Mouse (Mus musculus) heart, embryonic 12.5 days (tissue): Measurements from ENCODE around the gene Ptprs. TPM values are rescaled to one million over a fixed set of nuclear protein-coding genes. Genes with fewer than 3 reads are reported as not detected.
A peak's percentile ranks its signal among the peaks of the same experiment; 100 is the strongest.

ENCODE experiments used
- ATAC-seq: fragments of 200-750 bp; cut with Nextera tagmentation; 2 replicates; pipeline ENCODE4 v1.8.0; 2017; ENCODE audit warnings: moderate TSS enrichment, moderate library complexity; ENCODE audit not compliant: insufficient number of reproducible peaks, low FRiP score
- H3K27ac ChIP-seq: fragments of 300-500 bp; sonication (generic); 2 replicates; pipeline ENCODE4 v1.5.1; 2016; ENCODE audit warnings: mild to moderate bottlenecking, moderate library complexity; ENCODE audit not compliant: poor library complexity, severe bottlenecking
- H3K27me3 ChIP-seq: fragments of 300-500 bp; sonication (generic); replicated peaks from 2 replicates; pipeline ENCODE4 v1.6.1; 2016; ENCODE audit warnings: mild to moderate bottlenecking, moderate library complexity
- H3K36me3 ChIP-seq: fragments of 300-500 bp; sonication (generic); 2 replicates; pipeline ENCODE4 v1.6.1; 2016; ENCODE audit warnings: mild to moderate bottlenecking, moderate library complexity
- H3K4me1 ChIP-seq: fragments of 300-500 bp; sonication (generic); replicated peaks from 2 replicates; pipeline ENCODE4 v1.6.1; 2016; ENCODE audit warnings: mild to moderate bottlenecking
- H3K4me2 ChIP-seq: fragments of 300-500 bp; sonication (generic); 2 replicates; pipeline ENCODE4 v1.6.1; 2016; ENCODE audit warnings: mild to moderate bottlenecking, moderate library complexity
- H3K4me3 ChIP-seq: fragments of 300-500 bp; sonication (generic); 2 replicates; pipeline ENCODE4 v1.5.1; 2016; ENCODE audit warnings: mild to moderate bottlenecking
- H3K9ac ChIP-seq: fragments of 300-500 bp; sonication (generic); 2 replicates; pipeline ENCODE4 v1.6.1; 2016; ENCODE audit warnings: mild to moderate bottlenecking, moderate library complexity
- H3K9me3 ChIP-seq: fragments of 300-500 bp; sonication (generic); replicated peaks from 2 replicates; pipeline ENCODE4 v1.6.1; 2016; ENCODE audit warnings: mild to moderate bottlenecking, moderate library complexity
- whole genome bisulfite sequencing: fragments of 180-500 bp; shearing (Covaris S2); methylation state at CpG from one replicate; pipeline ENCODE4 v1.1.7; 2016; 5-methylcytosine and 5-hydroxymethylcytosine counted together
- polyA plus RNA-seq: library from polyadenylated mRNA; unstranded; fragments of >200 nt; fragmentation: Nextera tagmentation; extraction: Ambion mirVana; gene quantifications from 2 replicates; pipeline ENCODE4 v1.2.1, GENCODE M21; 2016

The Ptprs gene
- polyA plus RNA-seq, 1 experiment from 2014 or later, result 90.2 TPM

- H3K4me1 ChIP-seq, result peaks cover 59% of the 10 kb centered on the region
- ATAC-seq, result no peak
- 87% methylated on average over 9 of the region's 9 CpGs for WGBS
- H3K9ac ChIP-seq, result 0 out of 2 replicates have a peak overlapping the region, but pooled peaks have one; percentile 47
- peak overlapping the region; percentile 79; the same call in 1 of the 2 replicates for H3K4me2 ChIP-seq
- H3K27ac ChIP-seq, result peak overlapping the region; percentile 65
- H3K27me3 ChIP-seq, result peaks cover 15% of the 10 kb centered on the region
- H3K9me3 ChIP-seq, result 0 out of 2 replicates have a peak, but pooled peaks cover 3% of the 10 kb centered on the region
- H3K36me3 ChIP-seq, result peaks cover 4% of the 10 kb centered on the region; the same call in 1 of the 2 replicates
- H3K4me3 ChIP-seq, result no peak overlapping the region
These were observed 7.9 kb downstream of the Ptprs start for GRCm38 (mm10) chr17:56468380-56468779.

GRCm38 (mm10) chr17:56467456-56467884 is 8.8 kb downstream of the Ptprs start:
- WGBS, result 77% methylated on average over 7 of the region's 7 CpGs
- no peak overlapping the region for H3K4me3 ChIP-seq
- H3K9me3 ChIP-seq, result 0 out of 2 replicates have a peak, but pooled peaks cover 3% of the 10 kb centered on the region
- no peak overlapping the region for H3K27ac ChIP-seq
- 0 out of 2 replicates have a peak overlapping the region, but pooled peaks have one; percentile 0 for H3K4me2 ChIP-seq
- peaks cover 4% of the 10 kb centered on the region; the same call in 1 of the 2 replicates for H3K36me3 ChIP-seq
- H3K27me3 ChIP-seq, result peaks cover 7% of the 10 kb centered on the region
- H3K9ac ChIP-seq, result peak overlapping the region; percentile 47
- no peak for ATAC-seq
- peaks cover 57% of the 10 kb centered on the region for H3K4me1 ChIP-seq

- peaks cover 4% of the 10 kb centered on the region; the same call in 1 of the 2 replicates for H3K36me3 ChIP-seq
- 78% methylated on average over 6 of the region's 6 CpGs for WGBS
- H3K27me3 ChIP-seq, result peaks cover 3% of the 10 kb centered on the region; the same call in 1 of the 2 replicates
- no peak overlapping the region for H3K4me2 ChIP-seq
- ATAC-seq, result no peak
- peaks cover 52% of the 10 kb centered on the region for H3K4me1 ChIP-seq
- 0 out of 2 replicates have a peak, but pooled peaks cover 3% of the 10 kb centered on the region for H3K9me3 ChIP-seq
- peak overlapping the region; percentile 10; the same call in 1 of the 2 replicates for H3K9ac ChIP-seq
- H3K4me3 ChIP-seq, result no peak overlapping the region
- no peak overlapping the region for H3K27ac ChIP-seq
These were observed 9.5 kb downstream of the Ptprs start for GRCm38 (mm10) chr17:56466747-56467146.

GRCm38 (mm10) chr17:56464817-56465216 is 11.5 kb downstream of the Ptprs start:
- H3K4me2 ChIP-seq, result no peak overlapping the region
- no peaks in the 10 kb centered on the region for H3K27me3 ChIP-seq
- H3K4me1 ChIP-seq, result peaks cover 54% of the 10 kb centered on the region
- H3K27ac ChIP-seq, result no peak overlapping the region
- H3K9me3 ChIP-seq, result 0 out of 2 replicates have a peak, but pooled peaks cover 3% of the 10 kb centered on the region
- no peak for ATAC-seq
- no peak overlapping the region for H3K4me3 ChIP-seq
- H3K36me3 ChIP-seq, result peaks cover 4% of the 10 kb centered on the region; the same call in 1 of the 2 replicates
- H3K9ac ChIP-seq, result no peak overlapping the region
- 86% methylated on average over 7 of the region's 7 CpGs for WGBS

- Histone ChIP-seq H3K27me3 (no peaks in the 10 kb centered on the region), H3K4me1 (peaks cover 54% of the 10 kb centered on the region), H3K36me3 (peaks cover 4% of the 10 kb centered on the region; the same call in 1 of the 2 replicates), H3K9ac (no peak overlapping the region), H3K4me3 (no peak overlapping the region), H3K4me2 (no peak overlapping the region), H3K9me3 (0 out of 2 replicates have a peak, but pooled peaks cover 3% of the 10 kb centered on the region), H3K27ac (no peak overlapping the region)
- no peak for ATAC-seq
- 88% methylated on average over 2 of the region's 2 CpGs for WGBS
These were observed 11.9 kb downstream of the Ptprs start for GRCm38 (mm10) chr17:56464345-56464744.

GRCm38 (mm10) chr17:56463500-56463899 is 12.8 kb downstream of the Ptprs start:
- H3K4me1 ChIP-seq, result peaks cover 53% of the 10 kb centered on the region
- H3K4me3 ChIP-seq, result no peak overlapping the region; the same call in 1 of the 2 replicates
- no peak for ATAC-seq
- peak overlapping the region; percentile 77; the same call in 1 of the 2 replicates for H3K27ac ChIP-seq
- no peak overlapping the region for H3K4me2 ChIP-seq
- H3K9ac ChIP-seq, result peak overlapping the region; percentile 62; the same call in 1 of the 2 replicates
- WGBS, result 39% methylated on average over 1 of the region's 1 CpGs
- peaks cover 1% of the 10 kb centered on the region; the same call in 1 of the 2 replicates for H3K36me3 ChIP-seq
- H3K27me3 ChIP-seq, result no peaks in the 10 kb centered on the region
- H3K9me3 ChIP-seq, result 0 out of 2 replicates have a peak, but pooled peaks cover 3% of the 10 kb centered on the region

GRCm38 (mm10) chr17:56462835-56463455 is 13.3 kb downstream of the Ptprs start:
- 4% methylated on average over 17 of the region's 17 CpGs for WGBS
- H3K4me2 ChIP-seq, result peak overlapping the region; percentile 93
- no peak for ATAC-seq
- peak overlapping the region; percentile 77 for H3K27ac ChIP-seq
- no peaks in the 10 kb centered on the region for H3K9me3 ChIP-seq
- H3K9ac ChIP-seq, result peak overlapping the region; percentile 62
- H3K36me3 ChIP-seq, result peaks cover 3% of the 10 kb centered on the region
- H3K27me3 ChIP-seq, result no peaks in the 10 kb centered on the region
- peak overlapping the region; percentile 71 for H3K4me3 ChIP-seq
- peaks cover 48% of the 10 kb centered on the region for H3K4me1 ChIP-seq

GRCm38 (mm10) chr17:56461771-56462743 is 14.2 kb downstream of the Ptprs start:
- H3K9me3 ChIP-seq, result no peaks in the 10 kb centered on the region
- peak; percentile 91 for ATAC-seq
- H3K4me3 ChIP-seq, result peak overlapping the region; percentile 71
- H3K9ac ChIP-seq, result peak overlapping the region; percentile 86
- no peaks in the 10 kb centered on the region for H3K27me3 ChIP-seq
- H3K36me3 ChIP-seq, result peaks cover 9% of the 10 kb centered on the region
- peak overlapping the region; percentile 93 for H3K4me2 ChIP-seq
- 0% methylated on average over 76 of the region's 77 CpGs for WGBS
- H3K4me1 ChIP-seq, result peaks cover 42% of the 10 kb centered on the region
- H3K27ac ChIP-seq, result peak overlapping the region; percentile 92

GRCm38 (mm10) chr17:56460876-56461275 is 15.4 kb downstream of the Ptprs start:
- Histone ChIP-seq H3K4me1 (peaks cover 42% of the 10 kb centered on the region), H3K27ac (peak overlapping the region; percentile 92; the same call in 1 of the 2 replicates)
- no peak for ATAC-seq

GRCm38 (mm10) chr17:56457442-56457841 is 18.8 kb downstream of the Ptprs start:
- H3K4me2 ChIP-seq, result no peak overlapping the region
- no peak for ATAC-seq
- H3K4me1 ChIP-seq, result peaks cover 35% of the 10 kb centered on the region
- WGBS, result 86% methylated on average over 1 of the region's 1 CpGs
- no peaks in the 10 kb centered on the region for H3K9me3 ChIP-seq
- peaks cover 55% of the 10 kb centered on the region for H3K36me3 ChIP-seq
- no peaks in the 10 kb centered on the region for H3K27me3 ChIP-seq
- no peak overlapping the region for H3K27ac ChIP-seq
- no peak overlapping the region for H3K9ac ChIP-seq
- no peak overlapping the region for H3K4me3 ChIP-seq

More at GRCm38 (mm10) chr17:56460876-56461275, 15.4 kb downstream of the Ptprs start:
- Histone ChIP-seq H3K9me3 (no peaks in the 10 kb centered on the region), H3K4me2 (peak overlapping the region; percentile 93), H3K4me3 (peak overlapping the region; percentile 71), H3K36me3 (peaks cover 21% of the 10 kb centered on the region), H3K9ac (peak overlapping the region; percentile 86), H3K27me3 (no peaks in the 10 kb centered on the region)
- 21% methylated on average over 6 of the region's 6 CpGs for WGBS
